Mouse (Mus musculus) midbrain, embryonic 11.5 days (tissue): ENCODE results near the gene Tmem254a. TPM values are rescaled to one million over a fixed set of nuclear protein-coding genes. Genes with fewer than 3 reads are reported as not detected.
"Not testable (repeated sequence)": the region's sequence is repeated elsewhere in the genome, so short reads cannot be mapped to it uniquely, and the experiment has no call there.

Source experiments
- ATAC-seq: fragments of 200-750 bp; cut with Nextera tagmentation; 2 replicates; pipeline ENCODE4 v1.8.0; 2017; ENCODE audit warnings: moderate TSS enrichment, moderate library complexity; ENCODE audit not compliant: low FRiP score
- DNase-seq: peaks from one replicate; pipeline ENCODE4 v3.0.0; 2015; ENCODE audit warnings: low spot score; ENCODE audit errors: missing footprints
- H3K27ac ChIP-seq: fragments of 300-500 bp; sonication (generic); 2 replicates; pipeline ENCODE4 v1.5.1; 2014; ENCODE audit warnings: low read depth, low read length
- H3K27me3 ChIP-seq: fragments of 300-500 bp; sonication (generic); 2 replicates; pipeline ENCODE4 v1.6.1; 2014; ENCODE audit warnings: mild to moderate bottlenecking, low read length, moderate library complexity, mixed read lengths; ENCODE audit not compliant: control insufficient read depth, insufficient read depth
- H3K36me3 ChIP-seq: fragments of 300-500 bp; sonication (generic); 2 replicates; pipeline ENCODE4 v1.6.1; 2014; ENCODE audit warnings: mild to moderate bottlenecking, low read length, moderate library complexity, mixed read lengths; ENCODE audit not compliant: control insufficient read depth, insufficient read depth
- H3K4me1 ChIP-seq: fragments of 300-500 bp; sonication (generic); 2 replicates; pipeline ENCODE4 v1.6.1; 2014; ENCODE audit warnings: low read length; ENCODE audit not compliant: control insufficient read depth, insufficient read depth
- H3K4me2 ChIP-seq: fragments of 300-500 bp; sonication (generic); 2 replicates; pipeline ENCODE4 v1.6.1; 2014; ENCODE audit warnings: mild to moderate bottlenecking, moderate library complexity
- H3K4me3 ChIP-seq: fragments of 300-500 bp; sonication (generic); 2 replicates; pipeline ENCODE4 v1.5.1; 2014; ENCODE audit warnings: low read depth, low read length
- H3K9ac ChIP-seq: fragments of 300-500 bp; sonication (generic); 2 replicates; pipeline ENCODE4 v1.6.1; 2014; ENCODE audit warnings: low read length
- H3K9me3 ChIP-seq: fragments of 300-500 bp; sonication (generic); 2 replicates; pipeline ENCODE4 v1.6.1; 2016; ENCODE audit warnings: low read length; ENCODE audit not compliant: control insufficient read depth
- WGBS: fragments of 180-500 bp; shearing (Covaris S2); extraction: QIAGEN DNeasy Blood & Tissue Kit; methylation state at CpG from one replicate; pipeline ENCODE4 v1.1.7; 2014; 5-methylcytosine and 5-hydroxymethylcytosine counted together
- polyA plus RNA-seq: library from polyadenylated mRNA; unstranded; fragments of >200 nt; fragmentation: Nextera tagmentation; extraction: Ambion mirVana; gene quantifications from 2 replicates; pipeline ENCODE4 v1.2.1, GENCODE M21; 2014

Gene Tmem254a
- polyA plus RNA-seq, 1 experiment from 2014 or later, result 4.0 TPM

- not testable (repeated sequence) for H3K4me2 ChIP-seq, H3K27ac ChIP-seq, H3K36me3 ChIP-seq, H3K4me3 ChIP-seq, H3K9ac ChIP-seq, H3K27me3 ChIP-seq, H3K9me3 ChIP-seq, H3K4me1 ChIP-seq, DNase-seq, ATAC-seq
- WGBS, result no CpG with 5 or more reads among the region's 10 CpGs
Measured at GRCm38 (mm10) chr14:25903000-25903399, 24.5 kb downstream of the Tmem254a start, which contains the start of gene Plac9a. TSS of gene Plac9a (minus strand) at chr14:25903100.

- not testable (repeated sequence) for H3K9ac ChIP-seq, H3K4me1 ChIP-seq, DNase-seq, H3K36me3 ChIP-seq, H3K27ac ChIP-seq, ATAC-seq, H3K4me3 ChIP-seq, H3K9me3 ChIP-seq, H3K27me3 ChIP-seq, H3K4me2 ChIP-seq
- WGBS, result no CpG with 5 or more reads among the region's 7 CpGs
Measured at GRCm38 (mm10) chr14:25895686-25896085, 31.8 kb downstream of the Tmem254a start.

GRCm38 (mm10) chr14:25894566-25894965 is 32.9 kb downstream of the Tmem254a start:
- WGBS, result no CpG with 5 or more reads among the region's 3 CpGs
- H3K9ac ChIP-seq, ATAC-seq: not testable (repeated sequence)

DNA sequence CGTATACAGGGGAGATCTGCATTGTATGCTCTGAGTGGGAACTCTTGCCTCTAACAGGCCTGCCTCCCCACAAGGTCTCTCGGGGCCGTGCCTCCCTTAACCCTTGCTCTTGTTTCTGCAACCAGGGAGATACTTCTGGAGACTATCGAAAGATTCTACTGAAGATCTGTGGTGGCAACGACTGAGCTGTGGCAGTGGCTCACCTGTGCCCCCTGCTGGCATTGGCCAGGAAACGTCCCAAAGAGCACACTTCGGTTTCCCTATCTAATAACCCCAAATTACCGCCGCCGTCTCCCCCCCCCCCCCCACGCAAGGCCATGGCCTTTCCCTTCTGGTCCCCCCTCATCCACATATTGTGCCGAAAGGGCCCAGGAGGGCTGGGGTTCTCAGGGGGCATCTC is 41.6 kb downstream of the Tmem254a start:
- H3K27ac ChIP-seq, H3K9ac ChIP-seq, DNase-seq, H3K4me2 ChIP-seq, H3K27me3 ChIP-seq, H3K36me3 ChIP-seq, H3K9me3 ChIP-seq, ATAC-seq, H3K4me3 ChIP-seq, H3K4me1 ChIP-seq: not testable (repeated sequence)
- no CpG with 5 or more reads among the region's 12 CpGs for WGBS

More at GRCm38 (mm10) chr14:25894566-25894965, 32.9 kb downstream of the Tmem254a start:
- H3K27me3 ChIP-seq, H3K4me3 ChIP-seq, H3K36me3 ChIP-seq, H3K4me2 ChIP-seq, H3K27ac ChIP-seq, H3K4me1 ChIP-seq, DNase-seq, H3K9me3 ChIP-seq: not testable (repeated sequence)

DNA sequence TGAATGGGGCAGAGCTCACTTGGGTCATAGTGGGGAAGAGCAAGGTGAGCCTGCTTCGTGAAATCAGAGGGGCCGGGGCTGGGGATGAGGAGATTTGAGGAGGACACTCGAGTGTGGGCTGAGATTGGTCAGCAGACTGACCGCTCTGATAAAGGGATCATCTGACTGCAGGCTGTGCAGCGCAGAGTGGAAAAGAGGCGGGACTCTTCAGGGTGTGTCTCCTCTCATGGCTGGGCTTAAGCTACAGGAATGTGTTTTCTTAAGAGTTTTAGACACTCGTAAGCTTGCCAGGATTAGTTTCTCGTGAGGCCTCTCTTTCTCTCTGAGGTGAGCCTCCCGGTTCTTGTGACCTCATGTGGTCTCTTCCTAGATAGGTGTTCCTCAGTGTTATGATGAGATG is 45.7 kb downstream of the Tmem254a start:
- WGBS, result no CpG with 5 or more reads among the region's 9 CpGs
- not testable (repeated sequence) for DNase-seq

DNA sequence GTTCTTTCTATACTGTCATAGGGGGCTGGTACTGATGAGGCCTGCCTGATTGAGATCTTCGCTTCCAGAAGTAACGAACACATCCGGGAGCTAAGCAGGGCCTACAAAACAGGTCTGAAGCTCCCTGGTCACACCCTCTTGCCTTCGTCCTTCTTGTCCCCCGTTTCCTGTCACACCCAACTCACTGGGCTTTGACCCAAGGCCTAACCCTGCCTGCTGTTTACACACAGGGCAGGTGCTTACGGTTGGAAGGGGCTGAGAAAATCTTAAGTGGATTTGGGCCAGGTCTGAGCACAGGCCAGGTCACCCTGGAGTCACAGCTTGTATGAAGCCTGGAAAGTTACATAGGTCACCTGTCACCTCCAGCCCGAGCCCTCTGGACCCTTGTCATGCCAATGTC is 50.8 kb downstream of the Tmem254a start:
- not testable (repeated sequence) for H3K4me2 ChIP-seq, H3K4me1 ChIP-seq, H3K27me3 ChIP-seq, H3K36me3 ChIP-seq, H3K9ac ChIP-seq, H3K4me3 ChIP-seq, H3K9me3 ChIP-seq, H3K27ac ChIP-seq, ATAC-seq, DNase-seq
- WGBS, result no CpG with 5 or more reads among the region's 7 CpGs

More for the DNA sequence above, 45.7 kb downstream of the Tmem254a start:
- H3K4me1 ChIP-seq, H3K27me3 ChIP-seq, H3K9me3 ChIP-seq, H3K4me2 ChIP-seq, ATAC-seq, H3K9ac ChIP-seq, H3K27ac ChIP-seq, H3K36me3 ChIP-seq, H3K4me3 ChIP-seq: not testable (repeated sequence)

Other genes with a start within 250 kb of the Tmem254a start
- gene Ppif, start 233.5 kb downstream of the Tmem254a start, polyA plus RNA-seq, result 36.2 and 37.4 TPM in 2 replicates
- gene Zcchc24, start 158.6 kb downstream of the Tmem254a start, polyA plus RNA-seq, result 10.1 and 11.4 TPM in 2 replicates
- gene Anxa11, start 85.5 kb downstream of the Tmem254a start, polyA plus RNA-seq, result 3.0 and 4.0 TPM in 2 replicates
- gene Plac9a, start 24.6 kb downstream of the Tmem254a start, polyA plus RNA-seq, result not detected in 2 replicates
- not detected in 2 replicates for gene Cphx1, start 10.6 kb upstream of the Tmem254a start, polyA plus RNA-seq
- gene Duxbl1, start 50.9 kb upstream of the Tmem254a start, polyA plus RNA-seq, result 5.7 and 6.5 TPM in 2 replicates
- 1.1 and 3.7 TPM in 2 replicates for gene Gm9780, start 115.0 kb upstream of the Tmem254a start, polyA plus RNA-seq
- 15.7 and 24.3 TPM in 2 replicates for gene Tmem254c, start 139.7 kb upstream of the Tmem254a start, polyA plus RNA-seq
- gene Cphx2, start 153.8 kb upstream of the Tmem254a start, polyA plus RNA-seq, result not detected in 2 replicates
- not detected in 2 replicates for gene Cphx3, start 154.6 kb upstream of the Tmem254a start, polyA plus RNA-seq
- 2.8 TPM in 1 of 2 replicates, not detected in the other for gene Duxbl2, start 190.7 kb upstream of the Tmem254a start, polyA plus RNA-seq